Mouse (Mus musculus) urinary bladder, adult 18-20 months (tissue): Measurements from ENCODE around the gene Eml4.

Source experiments
- DNase-seq, 2 experiments: peaks; one replicate each; pipeline ENCODE4 v3.0.0; 2022; ENCODE audit warnings: low spot score in 2 of 2, mixed read lengths in 2 of 2

Gene Eml4

DNA sequence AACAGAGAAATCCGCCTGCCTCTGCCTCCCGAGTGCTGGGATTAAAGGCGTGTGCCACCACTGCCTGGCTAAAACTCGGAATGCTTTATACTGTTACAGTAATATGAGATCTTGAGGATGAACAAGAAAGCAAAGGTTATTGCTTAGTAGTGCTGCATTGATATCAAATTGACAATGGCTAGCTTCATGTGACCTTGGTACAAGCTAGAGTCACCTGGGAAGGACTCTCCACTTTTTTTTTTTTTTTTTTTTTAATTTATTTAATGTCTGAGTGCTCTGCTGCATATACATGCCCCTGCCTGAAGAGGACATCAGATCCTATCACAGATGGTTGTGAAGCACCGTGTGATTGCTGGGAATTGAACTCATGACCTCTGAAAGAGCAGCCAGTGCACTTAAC is 148.2 kb downstream of the Eml4 start:
- no peak for DNase-seq

DNA sequence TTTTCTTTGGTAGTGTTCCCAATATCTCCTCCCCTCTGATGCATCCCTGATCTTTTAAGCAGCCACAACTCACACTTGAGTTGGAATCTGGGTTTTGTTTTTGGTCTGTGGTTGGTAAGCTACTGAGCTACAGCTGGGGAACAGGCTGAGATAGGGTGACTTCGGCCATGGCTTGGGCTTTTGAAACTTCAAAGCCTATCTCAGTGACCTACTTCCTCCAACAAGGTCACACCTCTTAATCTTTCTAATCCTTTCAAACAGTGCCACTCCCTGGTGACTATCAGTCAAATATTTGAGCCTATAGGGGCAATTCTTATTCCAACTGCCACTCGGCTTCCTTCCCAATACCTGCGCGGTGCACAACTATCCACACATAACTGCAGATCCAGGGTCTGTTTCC is 149.0 kb downstream of the Eml4 start:
- no peak for DNase-seq

DNA sequence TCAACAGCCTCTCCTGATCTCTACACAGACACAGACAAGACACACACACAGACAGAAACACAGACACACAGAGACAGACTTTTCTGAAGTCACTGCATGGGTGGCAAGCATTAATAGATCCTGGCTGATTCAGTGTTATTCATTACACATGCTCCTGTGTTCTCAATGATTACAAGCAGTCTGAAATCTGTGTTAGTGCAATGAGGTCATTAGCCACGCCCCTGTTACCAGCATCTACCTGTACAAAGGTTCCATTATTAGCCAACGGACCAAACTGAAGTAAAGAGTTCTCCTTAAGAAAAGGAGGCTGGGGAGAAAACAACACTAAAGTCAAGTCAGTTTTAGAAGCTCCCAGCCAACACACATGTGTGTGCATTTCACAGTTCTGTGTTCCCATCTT is 153.0 kb downstream of the Eml4 start:
- DNase-seq, result no peak

DNA sequence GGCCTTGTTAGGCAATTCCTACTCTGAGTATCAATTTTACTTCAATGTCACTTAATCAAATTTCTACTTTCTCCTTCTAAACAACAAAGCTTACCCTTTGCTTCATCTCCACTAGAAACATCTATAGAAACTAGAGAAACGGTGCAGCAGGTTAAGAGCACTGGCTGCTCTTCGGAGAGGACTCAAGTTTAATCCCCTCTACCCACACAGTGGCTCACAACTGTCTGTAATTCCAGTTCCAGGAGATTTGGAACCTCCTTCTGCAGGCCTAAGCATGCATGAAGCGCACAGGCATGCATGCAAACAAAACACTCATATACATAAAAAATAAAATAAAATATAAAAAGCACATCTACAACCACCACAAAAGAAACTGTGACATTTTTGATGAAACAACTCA is 161.4 kb downstream of the Eml4 start:
- no peak for DNase-seq

DNA sequence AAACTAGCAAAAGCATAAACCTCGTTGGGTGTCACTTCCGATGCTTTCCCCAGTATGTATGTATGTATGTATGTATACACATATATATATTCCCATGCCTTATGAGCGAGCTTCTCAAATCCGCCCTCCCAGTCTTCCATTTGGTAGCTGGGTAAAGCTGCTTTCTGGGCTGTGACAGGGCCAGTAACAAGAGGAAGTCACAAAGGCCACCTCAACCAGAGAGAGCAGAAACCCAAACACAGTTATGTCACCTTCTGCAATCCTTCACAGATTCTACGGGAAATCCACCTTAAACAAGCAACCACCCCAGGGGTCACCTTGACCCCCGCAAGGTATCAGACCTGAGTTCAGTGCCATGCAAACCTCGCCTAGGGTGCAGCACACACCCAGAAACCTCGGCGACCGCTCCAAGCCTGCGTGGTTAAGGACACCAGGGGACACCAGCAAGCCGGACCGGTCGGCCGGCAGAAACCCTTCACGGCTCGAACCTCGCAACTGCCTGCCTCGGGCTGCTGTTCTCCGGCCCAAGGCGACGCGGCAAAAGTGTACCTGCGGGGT is 163.0 kb downstream of the Eml4 start:
- no peak for DNase-seq

DNA sequence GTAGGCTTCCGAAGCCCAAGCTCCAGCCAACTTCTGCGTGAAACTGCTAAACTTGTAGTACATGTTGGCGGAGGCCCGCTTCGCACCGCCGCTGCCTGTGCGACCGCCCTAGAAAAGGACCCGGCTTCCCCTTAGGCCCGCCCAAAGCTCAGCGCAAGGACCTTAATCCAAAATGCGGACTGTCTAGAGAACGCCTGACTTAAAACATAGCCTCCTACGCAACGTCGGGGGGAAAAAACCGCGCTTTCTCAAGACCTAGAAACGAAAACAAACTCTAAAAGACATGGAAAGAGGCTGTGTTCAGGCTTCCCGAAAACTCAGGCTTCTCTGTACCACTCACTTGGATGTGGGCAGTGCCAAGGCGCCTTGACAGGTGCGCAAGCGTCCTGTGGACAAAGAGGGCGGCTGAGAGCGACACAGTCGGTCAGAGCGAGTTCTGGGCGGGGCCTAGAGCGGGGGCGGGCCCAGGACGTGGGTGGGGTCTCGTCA is 163.5 kb downstream of the Eml4 start:
- DNase-seq, result peak; percentile 81 to 82

GRCm38 (mm10) chr17:83517280-83518015 is 166.7 kb downstream of the Eml4 start, which contains the start of gene Cox7a2l:
Cox7a2l (minus strand) TSS chr17:83517330.
- no peak for DNase-seq

DNA sequence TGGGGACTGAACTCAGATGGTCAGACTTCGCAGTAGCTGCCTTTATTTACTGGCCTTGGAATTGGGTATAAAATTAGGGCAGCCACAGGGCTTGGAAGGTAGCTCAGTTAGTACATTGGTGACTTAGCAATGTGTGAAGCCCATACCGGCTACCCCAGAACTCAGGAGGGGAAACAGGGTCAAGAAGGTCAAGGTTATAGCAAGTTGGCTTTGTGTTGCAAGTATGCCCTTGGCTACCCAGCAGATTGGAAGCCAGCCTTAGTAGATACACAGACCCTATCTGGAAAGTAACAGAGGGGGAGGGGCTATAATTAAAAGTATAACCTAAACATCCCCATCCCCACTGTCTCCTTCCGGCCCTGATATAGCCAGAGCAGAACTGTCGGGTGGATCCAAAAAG is 171.2 kb downstream of the Eml4 start:
- no peak for DNase-seq

GRCm38 (mm10) chr17:83522590-83523379 is 172.1 kb downstream of the Eml4 start:
- no peak for DNase-seq

GRCm38 (mm10) chr17:83524753-83525152 is 174.0 kb downstream of the Eml4 start:
- no peak for DNase-seq

DNA sequence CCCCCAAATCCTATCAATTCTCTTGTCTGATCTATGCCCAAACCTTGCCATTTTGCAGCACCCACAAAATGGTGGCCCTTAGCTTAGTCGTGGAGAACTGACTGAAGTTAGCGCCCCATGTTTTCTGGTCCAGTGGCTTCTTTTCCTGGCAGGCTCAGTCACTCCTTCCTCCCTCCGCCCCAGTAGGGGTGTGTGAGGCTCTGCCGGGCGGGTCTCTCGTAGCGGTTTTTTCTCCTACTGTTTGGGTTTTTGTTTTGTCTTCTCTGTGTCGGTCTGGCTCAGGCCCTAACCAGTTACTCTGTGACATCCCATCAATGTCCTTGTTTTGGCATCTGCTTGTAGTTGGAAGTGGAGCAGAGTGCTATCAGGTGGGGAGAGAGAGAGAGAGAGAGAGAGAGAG is 174.9 kb downstream of the Eml4 start:
- no peak for DNase-seq

DNA sequence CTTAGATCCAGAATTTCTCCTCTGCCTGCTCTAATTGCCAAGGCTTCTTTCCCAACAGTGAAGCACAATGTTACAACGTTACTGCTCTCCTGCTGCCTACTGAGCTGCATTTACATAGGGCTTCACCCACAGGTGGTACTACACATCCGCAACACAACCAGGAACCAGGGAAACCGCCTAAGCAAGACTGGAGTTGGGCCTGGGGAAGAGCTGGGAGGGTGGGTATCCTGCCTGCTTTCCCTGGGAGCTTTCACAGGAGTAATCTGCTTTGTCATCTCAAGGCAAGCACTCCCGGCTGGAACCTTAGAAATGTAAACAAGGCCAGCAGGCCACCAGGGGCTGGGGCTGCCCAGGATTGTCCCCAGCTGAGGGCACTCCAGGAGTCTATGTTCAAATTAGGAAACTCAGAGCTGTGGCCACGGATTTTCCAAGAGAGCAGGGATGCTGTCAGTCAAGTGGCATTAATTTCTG is 175.4 kb downstream of the Eml4 start:
- DNase-seq, result no peak

GRCm38 (mm10) chr17:83526624-83527532 is 176.1 kb downstream of the Eml4 start:
- no peak for DNase-seq

- no peak for DNase-seq
These were observed 177.1 kb downstream of the Eml4 start for GRCm38 (mm10) chr17:83527651-83528381.
